Mouse (Mus musculus) left cerebral cortex, postnatal 14 days (tissue): ENCODE data around the gene Ifitm10. TPM values are rescaled to one million over a fixed set of nuclear protein-coding genes. Genes with fewer than 3 reads are reported as not detected.
A peak's percentile ranks its signal among the peaks of the same experiment; 100 is the strongest.

Source experiments
- DNase-seq, 2 experiments: peaks; one replicate each; pipeline ENCODE4 v3.0.0; 2021 to 2022; ENCODE audit warnings: low spot score in 2 of 2, mixed read lengths in 1 of 2
- intact Hi-C: fragments of 180-260 bp; cut with DNase I; formaldehyde crosslinking; loops from one replicate; pipeline ENCODE4 v1.15.1; 2025
- total RNA-seq, 2 experiments: library from RNA; stranded (reverse); gene quantifications; 2 replicates each; pipeline ENCODE4 v1.2.3; 2021

Ifitm10 gene
- total RNA-seq, 2 experiments from 2014 or later, result 22.3 to 24.9 TPM

- intact Hi-C loops, result no loop called here
- no peak for DNase-seq
These were observed 21.0 kb upstream of the Ifitm10 start for GRCm38 (mm10) chr7:142394261-142395190.

GRCm38 (mm10) chr7:142393191-142393590 is 19.6 kb upstream of the Ifitm10 start:
- DNase-seq, result no peak
- intact Hi-C loops, result no loop called here

- intact Hi-C loops, result no loop called here
- no peak for DNase-seq
These were observed 18.1 kb upstream of the Ifitm10 start for GRCm38 (mm10) chr7:142391609-142392008.

GRCm38 (mm10) chr7:142391108-142391507 is 17.6 kb upstream of the Ifitm10 start:
- intact Hi-C loops, result no loop called here
- no peak for DNase-seq

GRCm38 (mm10) chr7:142389961-142390650 is 16.6 kb upstream of the Ifitm10 start:
- intact Hi-C loops, result no loop called here
- DNase-seq, result no peak

GRCm38 (mm10) chr7:142388740-142389139 is 15.2 kb upstream of the Ifitm10 start:
- no peak for DNase-seq
- intact Hi-C loops, result no loop called here

GRCm38 (mm10) chr7:142388198-142388597 is 14.6 kb upstream of the Ifitm10 start:
- intact Hi-C loops, result no loop called here
- no peak for DNase-seq

GRCm38 (mm10) chr7:142387419-142388148 is 14.0 kb upstream of the Ifitm10 start, which contains the start of gene Ctsd:
Gene Ctsd, minus strand, starts transcription at chr7:142388038.
- intact Hi-C loops, result no loop called here
- peak; percentile 97 to 98 for DNase-seq

- intact Hi-C loops, result no loop called here
- no peak for DNase-seq
These were observed 13.2 kb upstream of the Ifitm10 start for GRCm38 (mm10) chr7:142386621-142387201.

GRCm38 (mm10) chr7:142385742-142386403 is 12.3 kb upstream of the Ifitm10 start:
- intact Hi-C loops, result no loop called here
- DNase-seq, result no peak

GRCm38 (mm10) chr7:142384306-142384705 is 10.8 kb upstream of the Ifitm10 start:
- DNase-seq, result no peak
- intact Hi-C loops, result no loop called here

GRCm38 (mm10) chr7:142382567-142382966 is 9.0 kb upstream of the Ifitm10 start, which contains the start of gene Gm49369:
Gene Gm49369, minus strand, starts transcription at chr7:142382667.
- intact Hi-C loops, result no loop called here
- DNase-seq, result no peak

- intact Hi-C loops, result no loop called here
- DNase-seq, result no peak
These were observed 7.6 kb upstream of the Ifitm10 start for GRCm38 (mm10) chr7:142381175-142381574.

GRCm38 (mm10) chr7:142379186-142379585 is 5.6 kb upstream of the Ifitm10 start:
- DNase-seq, result no peak
- intact Hi-C loops, result no loop called here

- no peak for DNase-seq
- intact Hi-C loops, result no loop called here
These were observed 3.8 kb upstream of the Ifitm10 start for GRCm38 (mm10) chr7:142377233-142377925.

GRCm38 (mm10) chr7:142376096-142376495 is 2.5 kb upstream of the Ifitm10 start:
- intact Hi-C loops, result no loop called here
- no peak for DNase-seq

- intact Hi-C loops, result no loop called here
- peak; percentile 29 to 55 for DNase-seq
These were observed 1.7 kb upstream of the Ifitm10 start for GRCm38 (mm10) chr7:142375261-142375724.

GRCm38 (mm10) chr7:142374413-142375015 is 961 bp upstream of the Ifitm10 start:
- DNase-seq, result peak in 1 of 2 experiments; percentile 18
- intact Hi-C loops, result no loop called here
